Mouse (Mus musculus) c-Kit-negative CD71-positive TER-119-positive erythroid progenitor cells, embryonic 14.5 days (primary cell): ENCODE measurements at regions not wholly inside any gene's neighbourhood (a gene's known extent, or its start where the extent isn't known, plus 50 kb on each side); places are given as distances from the start of the nearest gene placed in this dataset.

Experiments used
- DNase-seq: peaks from one replicate; pipeline ENCODE4 v3.0.0-alpha.2; 2013; ENCODE audit warnings: low read depth, low spot score

DNA sequence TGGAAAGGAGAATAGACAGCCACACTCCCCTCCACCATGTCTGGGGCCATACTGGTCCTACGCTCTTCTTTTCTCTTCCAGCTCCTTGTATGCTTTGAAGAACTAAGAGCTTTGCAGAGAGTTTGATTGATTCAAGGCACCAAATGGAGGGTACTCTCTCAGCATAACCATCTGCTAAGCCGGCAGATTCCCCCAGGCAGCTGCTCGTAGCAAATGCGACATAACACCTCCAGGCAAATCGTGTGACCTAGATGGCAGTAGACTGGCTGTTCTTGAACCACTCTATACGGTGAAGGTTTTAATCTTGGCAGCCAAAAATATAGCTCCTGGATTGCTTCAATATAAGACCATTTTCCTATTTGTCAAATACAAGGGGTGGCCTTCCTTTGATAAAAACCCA, 191.8 kb upstream of the Pabpc6 start:
- DNase-seq: no peak

DNA sequence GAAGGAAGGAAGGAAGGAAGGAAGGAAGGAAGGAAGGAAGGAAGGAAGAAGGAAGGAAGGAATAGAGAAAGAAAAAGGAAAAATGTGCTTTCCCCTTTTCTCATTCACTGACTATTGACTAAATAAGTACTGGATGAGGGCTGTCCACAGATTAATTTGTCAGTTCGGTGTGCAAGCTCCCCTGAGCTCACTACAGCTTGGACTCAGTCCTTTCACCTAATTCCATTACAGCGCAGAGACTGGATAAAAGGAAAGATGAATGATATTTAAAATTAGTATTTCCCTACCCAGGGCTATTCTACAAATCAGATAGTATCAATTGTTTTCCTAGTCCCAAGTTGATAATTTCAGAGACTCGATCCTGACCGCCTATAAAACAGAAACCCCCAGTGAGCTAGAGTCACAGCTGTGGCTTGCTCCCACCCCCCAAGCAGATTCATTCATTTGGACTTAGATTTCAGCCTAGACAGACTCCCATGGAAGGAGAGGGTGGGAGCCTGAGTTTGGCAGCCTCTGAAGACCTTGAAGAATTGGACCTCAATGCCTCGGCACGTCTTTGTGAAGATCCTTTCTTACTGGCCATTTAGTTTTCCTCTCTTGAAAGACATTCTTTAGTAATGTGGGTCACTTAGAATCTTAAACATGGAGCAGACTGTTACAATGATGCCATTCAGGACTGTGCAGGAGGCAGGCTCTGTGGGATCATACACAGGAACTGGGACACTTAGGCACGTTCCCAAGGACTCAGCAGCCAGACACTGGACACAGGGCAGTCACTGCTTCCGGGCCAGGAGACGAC, 179.2 kb upstream of the Pabpc6 start:
- DNase-seq: no peak

DNA sequence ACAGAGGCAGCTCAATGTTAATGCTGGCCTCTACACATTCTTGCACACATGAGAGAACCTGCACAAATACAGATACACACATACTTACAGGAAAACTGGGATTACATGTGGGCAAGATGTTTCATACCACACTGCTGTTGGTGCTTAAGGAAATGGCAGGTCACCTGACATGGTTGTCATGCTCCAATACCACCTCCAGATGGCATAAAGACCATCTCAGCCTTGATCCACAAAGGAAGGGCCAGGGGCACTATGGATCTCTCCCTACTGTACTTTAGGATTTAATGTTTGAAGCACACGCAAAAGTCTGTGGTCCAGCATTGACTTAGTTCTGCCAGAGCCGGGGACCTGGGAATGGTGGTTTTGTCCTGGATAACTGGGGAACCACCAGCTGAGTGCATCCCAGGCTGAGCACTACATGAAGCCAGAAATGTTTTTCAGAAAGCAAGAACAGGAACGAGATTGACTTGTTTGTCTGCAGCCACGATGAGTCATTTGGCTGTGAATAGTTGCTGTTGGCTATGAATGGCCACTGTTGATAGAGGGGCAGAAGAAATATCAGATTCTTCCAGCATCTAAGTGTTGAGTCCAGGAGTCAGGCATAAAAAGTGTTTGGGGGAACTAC, 176.0 kb upstream of the Pabpc6 start:
- DNase-seq: no peak

DNA sequence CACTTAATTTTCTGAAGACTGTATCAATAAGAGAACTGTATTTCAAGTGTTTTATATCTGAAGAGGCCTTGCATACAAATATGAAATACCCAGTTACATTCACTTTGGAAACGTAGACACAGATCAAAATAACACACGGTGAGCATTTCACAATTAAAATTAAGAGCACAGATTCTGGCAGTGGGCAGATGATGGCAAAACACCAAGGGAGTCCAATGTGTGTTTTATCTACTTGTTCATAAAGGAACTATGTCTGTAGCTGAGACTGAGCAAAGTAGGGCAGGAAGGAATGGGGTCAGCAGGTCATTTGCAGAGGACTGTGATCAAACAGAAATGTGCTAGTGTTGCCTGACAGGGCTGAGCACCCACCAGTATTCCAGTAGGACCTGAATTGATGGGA, 171.6 kb upstream of the Pabpc6 start:
- DNase-seq: no peak

DNA sequence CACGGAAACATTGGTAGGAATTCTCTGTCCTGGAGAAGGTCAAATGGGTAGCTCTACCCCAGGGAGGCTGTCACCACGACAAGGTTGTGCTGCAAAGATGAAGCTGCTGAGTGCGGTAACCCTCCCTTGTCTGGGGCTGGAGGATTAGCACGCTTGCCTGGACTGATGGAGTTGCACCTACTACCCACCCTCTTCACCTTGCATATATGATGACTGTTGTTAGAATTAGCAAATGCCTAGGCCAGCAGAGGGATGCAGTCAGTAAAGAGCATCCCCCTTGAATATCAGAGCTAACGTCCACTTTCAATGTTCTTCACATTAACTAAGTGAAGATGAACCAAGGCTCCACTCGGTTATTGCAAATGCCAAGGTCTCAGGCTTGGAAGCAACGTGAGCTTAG, 169.7 kb upstream of the Pabpc6 start:
- no peak for DNase-seq

DNA sequence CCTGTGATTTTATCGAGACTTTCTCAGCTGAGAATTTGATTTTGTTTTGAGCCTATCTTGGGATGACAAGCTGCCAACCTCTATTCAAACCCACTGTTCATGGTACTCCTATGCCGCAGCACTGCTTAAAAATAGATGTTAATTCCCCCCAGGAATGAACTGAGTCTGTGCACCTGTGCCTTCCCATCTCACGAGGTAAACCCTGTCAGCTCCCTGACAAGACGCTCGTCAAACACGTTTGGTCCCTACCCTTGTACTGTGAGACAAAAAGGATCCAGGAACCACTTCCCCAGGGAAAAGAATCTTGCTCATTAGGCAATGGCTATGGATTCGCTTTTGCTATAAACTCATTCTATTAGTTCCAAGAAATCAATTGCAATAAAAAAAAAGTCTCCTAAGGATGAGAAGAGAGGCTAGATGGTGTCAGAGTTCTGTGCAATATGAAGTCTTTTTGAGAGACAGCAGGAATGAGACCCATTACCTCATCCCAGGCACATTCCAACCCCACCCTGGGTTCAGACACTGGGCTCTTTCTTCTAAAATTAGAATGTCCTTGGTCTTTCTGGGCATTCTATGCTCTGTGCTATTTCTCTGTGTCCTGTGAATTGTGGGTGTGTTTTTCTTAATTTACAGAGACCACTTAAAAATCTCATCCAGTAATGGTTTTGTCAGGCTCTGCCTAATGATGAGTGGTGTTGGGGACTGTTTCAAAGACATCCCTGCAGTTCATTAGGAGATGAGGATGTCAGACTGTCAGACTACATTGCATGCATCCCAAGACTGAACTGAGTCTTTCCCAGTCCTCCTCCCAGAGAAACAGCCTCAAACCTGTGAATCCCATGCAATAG, 167.7 kb upstream of the Pabpc6 start:
- DNase-seq: no peak

DNA sequence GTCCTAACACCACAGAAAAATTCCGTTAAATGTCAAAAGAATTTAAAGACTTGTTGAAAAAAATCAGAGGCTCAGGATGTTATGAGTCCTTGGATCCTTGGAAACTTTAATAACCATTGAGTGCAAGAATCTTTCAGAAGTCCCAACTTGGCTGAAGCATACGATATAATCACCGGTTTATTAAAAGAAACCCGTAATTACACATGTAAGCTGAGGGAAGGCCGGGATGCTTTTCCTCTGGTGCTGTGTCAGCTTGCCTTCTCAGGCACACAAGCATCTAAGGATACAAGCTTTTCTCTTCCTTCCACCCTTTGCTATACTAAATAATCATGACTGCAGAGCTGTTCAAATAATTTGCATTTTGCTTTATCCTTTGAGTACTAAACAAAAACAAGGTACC, 160.4 kb upstream of the Pabpc6 start:
- no peak for DNase-seq

DNA sequence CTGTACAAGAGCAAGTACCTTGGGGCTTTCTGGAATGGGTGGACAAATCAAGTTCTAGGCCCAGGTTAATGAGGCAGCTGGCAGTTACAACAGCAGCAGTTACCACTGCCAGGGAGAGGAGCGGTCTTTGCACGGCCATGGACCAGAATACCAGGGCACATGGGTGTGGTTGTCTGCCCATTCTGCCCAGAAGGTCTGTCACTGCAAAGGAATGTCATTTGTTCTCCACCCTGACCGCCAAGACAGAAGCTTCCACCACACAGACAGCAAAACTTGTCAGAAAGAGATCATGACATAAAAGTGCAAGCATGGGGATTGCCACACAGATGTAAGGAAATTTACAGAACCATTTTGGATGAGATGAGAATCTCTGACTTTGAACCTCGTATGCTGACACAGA, 151.8 kb upstream of the Pabpc6 start:
- DNase-seq: no peak

DNA sequence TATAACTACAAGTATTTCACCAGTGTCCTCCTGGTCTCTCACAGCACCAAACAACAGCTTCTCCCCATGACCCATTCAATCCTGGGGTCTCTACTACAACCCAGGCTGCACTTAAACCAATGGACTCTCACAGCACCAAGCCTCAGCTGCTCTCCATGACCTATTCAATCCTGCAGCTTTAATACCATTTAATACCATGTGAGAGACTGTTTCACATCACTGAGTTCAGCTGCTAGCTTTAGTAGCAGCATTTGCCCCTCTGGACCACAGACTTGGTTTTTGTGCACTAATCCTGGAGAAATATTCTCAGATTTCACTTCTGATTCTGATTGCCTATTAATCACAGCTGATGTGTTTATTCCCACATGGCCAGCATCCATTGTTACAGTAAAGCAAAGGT, 147.5 kb upstream of the Pabpc6 start:
- DNase-seq: no peak

DNA sequence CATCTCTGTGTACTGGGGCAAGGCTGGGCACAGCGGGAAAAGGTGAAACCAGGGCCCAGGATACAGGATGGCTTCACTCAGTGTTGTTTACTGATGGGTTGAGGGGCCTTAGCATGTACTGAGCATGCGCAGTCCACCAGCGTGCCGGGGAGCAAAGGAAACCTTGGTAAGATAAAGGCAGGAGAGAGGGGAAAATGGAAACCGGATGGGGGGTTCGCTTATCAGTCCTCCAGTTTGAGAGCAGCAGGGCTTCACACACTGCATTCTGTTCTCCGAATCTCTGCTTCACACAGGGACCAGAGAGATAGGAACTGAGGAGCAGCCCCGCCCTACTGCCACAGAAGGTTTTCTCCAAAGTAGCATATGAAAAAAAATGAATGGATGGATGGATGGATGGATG, 127.6 kb upstream of the Pabpc6 start:
- DNase-seq: no peak

DNA sequence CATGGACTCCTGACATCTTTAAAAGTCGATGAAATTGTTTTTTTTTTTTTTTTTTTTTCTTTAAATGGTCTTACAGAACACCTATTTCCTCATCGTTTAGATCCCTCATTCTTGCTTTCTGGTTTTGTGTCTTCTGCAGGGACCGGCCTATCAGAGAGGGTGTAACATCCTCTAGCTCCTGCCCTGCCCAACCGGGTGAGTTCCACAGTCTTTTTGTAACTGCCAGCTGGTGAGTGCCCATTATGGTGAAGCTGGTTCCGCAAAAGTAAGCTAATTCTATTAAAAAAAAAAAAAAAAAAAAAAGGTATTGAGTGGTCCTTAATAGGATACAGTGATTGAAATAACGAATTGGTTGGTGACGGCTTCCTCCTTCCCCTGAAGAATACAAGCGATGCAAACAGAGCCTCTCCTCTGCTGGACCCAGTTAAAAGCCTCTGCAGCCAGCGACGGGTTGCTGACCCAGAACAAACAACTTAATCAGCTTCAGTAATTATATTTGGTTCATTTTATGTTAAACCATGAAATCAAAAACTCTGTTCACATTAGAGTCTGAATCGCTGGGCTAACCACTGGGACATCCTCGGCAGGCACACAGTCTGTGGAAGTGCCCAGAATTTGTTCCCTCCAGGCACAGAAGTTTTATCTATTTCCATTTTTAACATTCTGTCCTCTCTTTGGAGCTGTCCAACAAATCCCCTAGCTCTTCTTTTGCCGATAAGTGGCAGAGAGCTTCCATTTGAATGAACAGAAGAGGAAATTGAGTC, 126.9 kb upstream of the Pabpc6 start:
- no peak for DNase-seq

DNA sequence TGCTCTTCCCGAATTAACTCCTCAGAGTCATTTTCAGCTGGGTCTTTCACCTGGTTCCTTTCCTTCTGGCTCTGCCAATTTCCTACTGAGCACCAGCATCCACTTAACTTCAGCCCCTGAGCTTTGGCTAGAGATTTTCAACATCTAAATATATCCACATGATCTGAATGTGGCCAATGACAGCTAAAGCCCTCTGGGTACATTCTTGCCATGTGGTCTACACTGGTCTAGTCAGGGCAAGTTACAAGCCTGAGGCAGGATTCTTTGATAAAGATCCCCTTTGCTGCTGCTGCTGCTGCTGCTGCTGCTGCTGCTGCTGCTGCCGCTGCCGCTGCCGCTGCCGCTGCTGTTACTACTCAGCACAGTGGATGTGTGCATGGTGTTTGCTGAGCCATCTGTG, 109.3 kb upstream of the Pabpc6 start:
- no peak for DNase-seq

DNA sequence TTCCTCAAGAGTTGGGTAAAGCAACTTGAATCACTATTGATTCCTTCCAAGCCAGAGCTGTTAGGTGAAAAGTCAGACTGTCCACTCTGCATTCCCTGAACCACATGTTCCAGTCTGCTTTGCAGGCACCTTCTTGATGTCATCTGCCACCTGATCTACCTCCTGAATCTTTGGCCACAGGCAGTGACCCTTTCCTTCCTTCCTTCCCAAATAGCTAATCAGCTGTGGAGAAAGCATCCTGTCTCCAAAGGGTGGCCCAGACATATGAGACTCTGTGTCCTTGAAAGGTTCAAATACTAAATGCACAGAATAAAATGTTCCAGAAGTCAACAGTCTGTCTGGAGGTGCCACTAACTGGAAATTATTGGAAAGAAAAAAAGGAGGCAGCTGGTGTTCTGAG, 107.6 kb upstream of the Pabpc6 start:
- DNase-seq: no peak

DNA sequence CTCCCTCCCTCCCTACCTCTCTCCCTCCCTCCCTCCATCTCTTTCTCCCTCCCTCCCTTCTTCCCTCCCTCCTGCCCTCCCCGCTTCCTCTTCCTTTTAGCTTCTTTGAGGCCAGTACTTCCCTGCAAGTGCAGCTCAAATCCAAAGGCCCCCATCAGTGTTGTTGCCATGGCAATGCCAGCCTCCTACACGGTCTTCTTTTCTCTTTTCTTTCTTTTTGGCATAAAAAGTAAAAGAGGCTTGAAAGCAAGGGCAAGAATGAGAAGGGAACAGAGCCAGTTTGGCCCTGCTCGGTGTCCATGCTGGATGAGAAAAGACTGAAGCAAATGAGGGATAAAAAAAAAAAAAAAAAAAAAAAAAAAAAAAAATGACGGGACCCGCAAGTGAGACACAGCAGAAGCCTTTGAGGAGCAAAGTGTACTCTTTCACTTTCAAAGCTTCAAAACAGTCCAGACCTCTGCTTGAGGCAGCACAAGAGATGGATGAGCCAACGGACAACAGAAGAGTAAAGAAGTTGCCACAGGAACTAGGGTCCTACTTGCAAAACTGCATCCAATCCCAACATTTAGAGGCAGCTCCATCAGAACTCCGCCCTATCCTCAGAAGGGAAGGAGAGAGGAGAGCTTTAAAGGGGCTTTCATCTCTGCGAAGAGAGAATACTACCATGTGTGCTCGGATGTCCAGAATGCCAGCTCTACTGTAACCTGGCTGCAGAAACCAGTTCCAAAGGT, 106.9 kb upstream of the Pabpc6 start:
- DNase-seq: no peak

DNA sequence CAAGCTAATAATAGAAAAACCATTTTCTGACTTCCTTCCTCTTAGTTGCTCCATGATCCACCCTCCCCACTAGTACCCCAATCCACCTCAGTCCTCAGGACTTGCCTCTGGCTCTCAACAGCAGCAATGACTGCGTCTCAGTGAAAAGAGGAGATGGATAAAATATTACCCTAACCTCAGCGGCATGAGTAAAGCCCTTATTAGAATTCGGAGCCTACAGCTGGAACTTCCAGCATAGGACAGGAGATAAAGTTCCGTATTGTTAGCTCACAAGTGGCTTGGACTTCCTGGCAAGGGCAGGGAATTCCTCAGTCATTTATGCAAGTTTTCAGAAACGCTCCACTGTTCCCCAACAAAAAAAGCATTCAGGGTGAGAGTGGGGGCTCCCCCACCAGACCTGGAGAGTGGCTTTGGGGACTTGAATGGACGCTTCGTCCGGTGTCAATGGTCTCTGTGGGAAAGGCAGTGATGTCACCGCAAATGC, 106.2 kb upstream of the Pabpc6 start:
- no peak for DNase-seq

DNA sequence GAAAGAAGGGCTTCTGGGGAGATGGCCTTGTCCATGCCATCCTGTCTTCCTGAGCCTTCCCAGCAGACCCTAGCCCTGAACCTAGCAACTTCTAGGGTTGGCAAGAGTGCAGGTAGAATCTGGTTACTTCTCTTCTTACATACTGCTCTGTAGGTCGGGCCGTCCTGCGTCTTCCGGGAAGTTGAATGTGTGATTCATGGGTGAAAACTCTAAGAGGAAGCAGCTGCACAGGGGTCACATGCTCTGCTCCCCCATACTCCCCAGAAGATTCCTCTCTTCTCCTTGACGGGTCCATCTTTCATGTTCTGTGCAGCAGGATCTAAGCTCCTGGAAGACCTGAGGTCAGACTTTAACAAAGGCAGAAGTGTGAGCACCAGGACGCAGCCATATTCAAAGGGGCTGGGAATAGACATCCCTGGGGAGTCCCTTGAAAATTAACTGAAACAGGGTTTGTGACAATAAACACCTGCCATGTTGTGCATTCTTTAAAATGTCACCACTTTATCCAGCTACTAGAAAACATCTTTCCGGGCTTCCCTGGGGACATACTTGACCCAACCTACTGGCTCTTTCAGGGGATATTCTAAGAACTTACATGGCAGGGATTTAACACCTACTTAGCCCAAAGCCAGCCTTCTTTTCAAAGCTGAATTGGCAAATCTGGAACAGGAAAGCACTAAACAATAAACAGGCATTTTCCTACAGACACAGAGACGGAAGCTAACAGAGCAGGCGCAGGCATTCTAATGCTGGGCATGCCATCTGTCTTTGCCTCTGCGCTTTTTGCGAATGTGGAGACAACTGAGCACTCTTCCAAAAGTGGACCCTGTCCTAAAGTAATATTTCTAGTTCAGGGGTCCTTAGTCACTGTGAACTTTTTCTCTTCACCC, 105.5 kb upstream of the Pabpc6 start:
- no peak for DNase-seq

DNA sequence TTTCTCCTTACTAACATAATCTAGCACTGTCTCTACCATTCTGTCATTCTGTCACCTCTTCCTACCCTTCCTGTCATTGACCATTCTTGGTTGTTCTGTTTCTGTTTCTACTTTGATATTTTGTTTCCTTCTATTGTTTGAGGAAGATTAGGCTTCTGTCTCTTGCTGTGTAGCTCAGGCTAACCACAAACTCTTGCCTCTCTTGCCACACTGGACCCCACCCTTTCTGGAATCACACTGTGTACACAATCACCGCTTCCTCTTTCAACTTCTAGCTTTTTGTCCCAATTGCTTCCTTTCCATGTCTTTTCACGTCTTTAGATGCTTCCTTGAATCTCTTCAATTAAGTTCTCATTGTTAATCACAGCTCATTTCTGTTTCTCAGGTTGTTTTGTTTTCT, 104.2 kb upstream of the Pabpc6 start:
- DNase-seq: no peak

DNA sequence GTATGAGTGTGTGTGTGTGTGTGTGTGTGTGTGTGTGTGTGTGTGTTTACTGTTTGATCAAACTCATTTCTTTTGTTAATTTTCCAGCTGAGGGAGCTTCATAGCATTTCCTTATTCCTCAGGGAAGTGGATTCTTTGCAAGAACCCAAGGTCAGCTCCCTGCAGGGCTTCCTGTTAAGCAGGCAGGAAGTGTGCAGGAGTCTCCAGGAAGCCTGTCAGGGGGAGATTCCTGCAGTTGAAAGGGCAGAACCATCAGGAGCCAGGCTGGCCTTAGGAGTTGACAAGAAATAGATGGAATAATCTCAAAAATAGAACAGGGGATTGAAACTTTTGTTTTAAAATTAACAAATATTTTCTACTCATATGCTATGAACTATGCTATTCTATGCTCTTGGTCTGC, 98.8 kb upstream of the Pabpc6 start:
- DNase-seq: no peak

DNA sequence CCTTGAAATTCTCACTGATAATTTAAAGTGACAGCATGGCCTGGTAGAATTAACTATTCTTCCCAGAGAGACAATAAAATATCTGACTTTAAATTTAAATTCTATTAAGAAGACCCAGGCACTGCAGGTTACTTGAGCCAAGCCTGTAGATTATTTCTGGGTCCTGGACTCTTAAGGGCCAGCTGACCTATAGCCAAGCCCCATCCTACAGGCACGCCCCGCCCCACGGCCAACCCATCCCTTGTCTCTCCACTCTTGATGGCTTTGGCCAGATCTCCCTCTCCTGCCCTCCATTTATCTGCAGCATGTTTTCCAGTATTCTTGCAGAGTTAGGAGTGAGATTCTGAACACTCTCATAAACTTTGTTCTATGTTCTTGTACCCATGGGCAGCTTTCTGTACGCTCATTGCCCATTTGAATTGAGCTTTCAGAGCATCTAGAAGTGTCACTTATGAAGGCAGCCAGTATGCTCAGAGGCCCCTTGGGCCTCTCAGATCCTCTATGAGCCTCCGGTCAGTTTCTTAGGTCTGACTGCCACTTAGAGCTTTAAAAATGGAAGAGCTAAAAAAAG, 96.2 kb upstream of the Pabpc6 start:
- DNase-seq: no peak
